Mouse (Mus musculus): ENCODE results near the gene Ccdc148. TPM values are rescaled to one million over a fixed set of nuclear protein-coding genes. Genes with fewer than 3 reads are reported as not detected.

Gene Ccdc148
- polyA plus RNA-seq, 1 experiment from 2014 or later, result 0.75 TPM

DNA sequence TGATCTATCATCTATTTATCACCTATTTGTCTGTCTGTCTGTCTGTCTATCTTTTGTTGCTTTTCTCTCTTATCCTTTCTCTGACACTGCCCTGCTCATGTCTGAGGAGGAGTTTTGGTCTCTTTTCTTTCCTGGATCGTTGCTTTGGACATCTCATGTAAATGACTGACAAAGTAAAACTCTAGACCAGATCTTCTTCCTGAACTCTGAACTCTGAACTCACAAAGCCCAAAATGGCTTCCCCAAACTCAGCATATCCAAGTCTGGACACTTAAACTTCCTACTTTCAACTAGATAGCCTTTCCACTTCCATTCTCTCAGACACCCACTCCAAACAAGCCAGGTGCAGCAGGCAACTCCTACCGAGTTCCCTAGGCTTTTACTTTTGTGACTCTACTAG lies 163.3 kb downstream of the Ccdc148 start:
- 53% methylated on average over 2 of the region's 2 CpGs for WGBS (ENCODE audit: insufficient replicate concordance)
- no peaks in the 10 kb centered on the region for H3K9me3 ChIP-seq (ENCODE audit: low read length)
- no peak overlapping the region for H3K9ac ChIP-seq (replicated peaks)
- no peaks in the 10 kb centered on the region for H3K36me3 ChIP-seq (replicated peaks; ENCODE audit: insufficient read depth, low read length)
- ATAC-seq (no peak), DNase-seq (no peak)
- no peak overlapping the region for H3K27ac ChIP-seq (ENCODE audit: low read depth)
- H3K4me2 ChIP-seq (ENCODE audit: low read depth, low read length), result no peak overlapping the region
- H3K4me1 ChIP-seq (ENCODE audit: insufficient read depth), result no peaks in the 10 kb centered on the region
- H3K27me3 ChIP-seq (ENCODE audit: insufficient read depth, low read length), result no peaks in the 10 kb centered on the region
- no peak overlapping the region for H3K4me3 ChIP-seq (ENCODE audit: low read depth, low read length)
- TF ChIP-seq CTCF (IDR thresholded peaks at IDR 0.05; ENCODE audit: low read depth) (no peak), EP300 (IDR thresholded peaks at IDR 0.05; ENCODE audit: low read depth) (no peak)

DNA sequence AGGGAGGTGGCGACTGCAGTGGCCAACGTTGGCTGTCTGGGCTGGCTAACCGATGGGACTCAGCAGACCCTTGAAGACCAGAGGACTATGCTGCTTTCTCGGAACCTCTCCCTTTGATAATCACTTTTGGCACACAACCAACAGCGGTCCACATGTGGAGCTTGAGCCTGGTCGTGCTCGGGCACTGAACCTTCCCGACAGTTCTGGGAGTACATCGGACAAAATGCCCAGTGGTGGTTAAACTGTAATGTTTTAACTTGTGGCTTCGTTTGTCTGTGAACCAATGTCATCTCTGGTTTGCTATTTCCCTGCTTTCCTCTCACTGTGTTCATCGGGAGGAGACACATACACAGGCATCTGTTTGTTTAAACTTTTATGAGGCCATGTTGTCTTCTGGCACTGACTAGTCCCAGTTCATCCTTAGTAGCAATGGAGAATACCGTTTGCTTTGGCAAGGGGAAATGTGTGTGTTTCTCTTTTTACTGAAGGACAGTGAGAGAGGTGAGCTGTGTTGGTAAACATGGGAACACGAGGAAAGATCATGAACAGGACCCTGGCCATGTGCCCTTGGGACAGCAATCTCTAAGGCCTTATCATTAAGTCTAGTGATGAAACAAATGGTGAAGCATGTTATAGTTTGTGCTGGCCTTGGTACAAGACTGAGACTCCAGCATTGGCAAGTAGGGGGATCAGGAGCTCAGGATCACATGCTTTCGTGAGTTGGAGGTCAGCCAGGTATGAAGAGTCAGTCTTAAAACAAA lies 167.9 kb downstream of the Ccdc148 start:
- Histone ChIP-seq H3K4me1 (ENCODE audit: insufficient read depth) (no peaks in the 10 kb centered on the region), H3K9me3 (ENCODE audit: low read length) (no peaks in the 10 kb centered on the region), H3K4me3 (ENCODE audit: low read depth, low read length) (no peak overlapping the region), H3K4me2 (ENCODE audit: low read depth, low read length) (peak overlapping the region; percentile 42; the same call in 1 of the 2 replicates), H3K36me3 (replicated peaks; ENCODE audit: insufficient read depth, low read length) (no peaks in the 10 kb centered on the region), H3K27me3 (ENCODE audit: insufficient read depth, low read length) (no peaks in the 10 kb centered on the region), H3K9ac (replicated peaks) (no peak overlapping the region), H3K27ac (ENCODE audit: low read depth) (peak overlapping the region; percentile 67)
- peak; percentile 41 for DNase-seq
- peak; percentile 94 for ATAC-seq
- 54% methylated on average over 14 of the region's 14 CpGs for WGBS (ENCODE audit: insufficient replicate concordance)
- no peak; the same call in 1 of the 2 replicates for TF ChIP-seq EP300 (IDR thresholded peaks at IDR 0.05; ENCODE audit: low read depth)
- no peak for TF ChIP-seq CTCF (IDR thresholded peaks at IDR 0.05; ENCODE audit: low read depth)

DNA sequence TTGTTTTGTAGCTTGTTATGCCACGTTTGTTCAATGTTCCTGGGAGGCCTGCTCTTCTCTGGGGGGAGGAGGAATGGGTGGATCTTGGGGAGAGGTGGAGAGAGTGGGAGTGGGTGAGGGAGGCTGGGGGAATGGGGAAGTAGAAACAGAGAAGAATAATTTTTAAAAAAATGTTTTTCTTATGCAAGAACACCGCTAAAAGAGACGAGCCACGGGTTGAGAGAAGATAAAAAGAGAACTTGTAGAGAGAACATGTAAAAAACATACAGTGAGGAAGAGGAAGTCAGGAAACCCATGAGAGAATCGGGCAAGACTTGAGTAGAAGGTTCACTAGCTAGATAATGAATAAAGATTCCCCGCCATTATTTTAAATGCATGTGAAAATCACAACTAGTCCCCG lies 182.4 kb downstream of the Ccdc148 start:
- Histone ChIP-seq H3K4me3 (ENCODE audit: low read depth, low read length) (no peak overlapping the region), H3K27me3 (ENCODE audit: insufficient read depth, low read length) (no peaks in the 10 kb centered on the region), H3K36me3 (replicated peaks; ENCODE audit: insufficient read depth, low read length) (no peaks in the 10 kb centered on the region), H3K4me2 (ENCODE audit: low read depth, low read length) (no peak overlapping the region), H3K27ac (ENCODE audit: low read depth) (no peak overlapping the region), H3K4me1 (ENCODE audit: insufficient read depth) (no peaks in the 10 kb centered on the region), H3K9ac (replicated peaks) (no peak overlapping the region), H3K9me3 (ENCODE audit: low read length) (no peaks in the 10 kb centered on the region)
- TF ChIP-seq CTCF (IDR thresholded peaks at IDR 0.05; ENCODE audit: low read depth) (no peak), EP300 (IDR thresholded peaks at IDR 0.05; ENCODE audit: low read depth) (no peak)
- 51% methylated on average over 7 of the region's 7 CpGs for WGBS (ENCODE audit: insufficient replicate concordance)
- ATAC-seq, result no peak
- DNase-seq, result no peak

DNA sequence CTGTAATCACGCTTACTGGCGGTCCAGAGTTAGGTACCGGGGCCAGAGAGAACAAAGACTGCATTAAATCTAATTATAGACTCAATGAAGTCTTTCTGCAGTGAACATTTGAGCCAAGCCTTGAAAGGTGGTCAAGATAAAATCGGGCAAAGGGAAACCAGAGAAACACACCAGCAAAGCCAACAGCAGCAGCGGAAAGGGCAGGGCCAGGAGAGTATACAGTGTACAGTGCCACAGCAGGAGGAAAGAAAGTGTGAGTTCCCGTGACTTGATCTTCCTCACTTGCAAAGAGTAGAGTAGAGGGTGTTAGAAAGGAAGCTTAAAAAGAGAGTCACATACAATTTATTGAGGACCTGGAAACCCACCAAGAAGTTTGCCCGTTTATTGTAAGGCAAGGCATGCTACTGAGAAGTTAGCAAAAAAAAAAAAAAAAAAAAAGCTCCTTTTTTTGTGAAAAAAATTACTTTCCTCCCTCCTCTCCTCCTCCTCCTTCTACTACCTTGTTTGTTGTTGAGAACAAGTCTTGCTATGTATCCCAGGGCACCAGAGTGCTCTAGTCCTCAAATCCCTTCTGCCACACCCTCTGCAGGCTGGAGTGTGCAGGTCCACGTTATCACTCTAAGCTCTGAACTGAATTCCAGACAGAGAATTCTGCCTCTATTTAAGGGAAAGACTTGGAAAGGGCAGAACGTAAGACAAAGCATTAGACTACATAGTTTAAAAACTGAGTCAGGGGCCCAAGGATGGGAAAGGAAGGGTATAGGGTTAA lies 188.8 kb downstream of the Ccdc148 start:
- H3K9me3 ChIP-seq (ENCODE audit: low read length), result no peaks in the 10 kb centered on the region
- no peak for DNase-seq
- no peak overlapping the region for H3K9ac ChIP-seq (replicated peaks)
- no peak for TF ChIP-seq CTCF (IDR thresholded peaks at IDR 0.05; ENCODE audit: low read depth)
- TF ChIP-seq EP300 (IDR thresholded peaks at IDR 0.05; ENCODE audit: low read depth), result no peak
- no peak for ATAC-seq
- H3K4me2 ChIP-seq (ENCODE audit: low read depth, low read length), result no peak overlapping the region
- H3K27ac ChIP-seq (ENCODE audit: low read depth), result no peak overlapping the region
- WGBS (ENCODE audit: insufficient replicate concordance), result 70% methylated on average over 9 of the region's 9 CpGs
- no peak overlapping the region for H3K4me3 ChIP-seq (ENCODE audit: low read depth, low read length)
- no peaks in the 10 kb centered on the region for H3K27me3 ChIP-seq (ENCODE audit: insufficient read depth, low read length)
- no peaks in the 10 kb centered on the region for H3K4me1 ChIP-seq (ENCODE audit: insufficient read depth)
- H3K36me3 ChIP-seq (replicated peaks; ENCODE audit: insufficient read depth, low read length), result no peaks in the 10 kb centered on the region

DNA sequence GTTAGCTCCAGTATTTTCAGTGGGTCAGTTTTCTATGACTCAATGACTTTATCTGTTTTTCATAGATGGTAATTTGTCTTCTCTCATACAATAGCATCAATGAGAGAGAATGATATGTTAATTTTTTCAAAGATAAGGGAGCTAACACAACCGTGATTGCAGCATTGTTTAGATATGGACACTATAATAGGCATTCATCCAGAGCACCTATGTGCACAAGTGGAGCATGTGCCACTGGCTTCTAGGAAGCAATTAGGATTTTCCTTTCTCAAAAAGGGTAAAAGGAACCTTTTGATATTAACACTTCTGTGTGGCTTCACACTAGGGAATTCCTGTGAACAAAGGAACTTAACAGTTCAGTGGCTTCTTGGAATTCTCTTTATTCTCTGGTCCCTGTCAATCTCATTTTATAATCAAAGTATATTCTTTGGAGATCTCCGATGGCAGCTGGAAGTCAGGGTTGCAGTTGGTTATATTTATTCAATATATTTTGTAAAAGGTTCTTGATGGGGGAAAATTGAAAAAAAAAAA lies 203.6 kb downstream of the Ccdc148 start:
- no peak overlapping the region for H3K4me2 ChIP-seq (ENCODE audit: low read depth, low read length)
- TF ChIP-seq CTCF (IDR thresholded peaks at IDR 0.05; ENCODE audit: low read depth) (no peak), EP300 (IDR thresholded peaks at IDR 0.05; ENCODE audit: low read depth) (no peak)
- H3K27me3 ChIP-seq (ENCODE audit: insufficient read depth, low read length), result no peaks in the 10 kb centered on the region
- H3K4me3 ChIP-seq (ENCODE audit: low read depth, low read length), result no peak overlapping the region
- 78% methylated on average over 2 of the region's 2 CpGs for WGBS (ENCODE audit: insufficient replicate concordance)
- no peak overlapping the region for H3K9ac ChIP-seq (replicated peaks)
- H3K36me3 ChIP-seq (replicated peaks; ENCODE audit: insufficient read depth, low read length), result no peaks in the 10 kb centered on the region
- no peaks in the 10 kb centered on the region for H3K9me3 ChIP-seq (ENCODE audit: low read length)
- H3K27ac ChIP-seq (ENCODE audit: low read depth), result no peak overlapping the region
- ATAC-seq, result no peak
- no peak for DNase-seq
- no peaks in the 10 kb centered on the region for H3K4me1 ChIP-seq (ENCODE audit: insufficient read depth)

DNA sequence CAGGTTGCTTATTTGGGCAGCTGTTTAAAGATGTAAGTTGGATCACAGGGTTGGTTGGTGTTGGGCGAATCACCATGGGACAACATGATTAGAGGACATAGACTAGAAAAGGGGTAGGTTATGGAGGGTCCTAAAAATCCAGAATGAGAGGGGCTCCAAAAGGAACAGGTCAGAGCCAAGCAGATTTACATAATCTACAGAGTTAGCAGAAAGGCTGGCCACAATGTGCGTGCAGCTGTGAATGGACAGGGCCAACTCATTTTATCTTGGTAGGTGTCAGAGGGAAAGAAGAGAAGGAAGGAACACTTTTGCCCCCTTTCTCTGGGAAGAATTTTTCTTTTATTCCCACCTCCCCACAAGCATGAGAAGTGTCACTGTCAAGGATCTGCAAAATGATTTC lies 204.1 kb downstream of the Ccdc148 start:
- no peaks in the 10 kb centered on the region for H3K36me3 ChIP-seq (replicated peaks; ENCODE audit: insufficient read depth, low read length)
- DNase-seq, result no peak
- H3K4me2 ChIP-seq (ENCODE audit: low read depth, low read length), result no peak overlapping the region
- no peak overlapping the region for H3K27ac ChIP-seq (ENCODE audit: low read depth)
- no peaks in the 10 kb centered on the region for H3K9me3 ChIP-seq (ENCODE audit: low read length)
- H3K27me3 ChIP-seq (ENCODE audit: insufficient read depth, low read length), result no peaks in the 10 kb centered on the region
- no peak overlapping the region for H3K4me3 ChIP-seq (ENCODE audit: low read depth, low read length)
- WGBS (ENCODE audit: insufficient replicate concordance), result 76% methylated on average over 2 of the region's 2 CpGs
- H3K9ac ChIP-seq (replicated peaks), result no peak overlapping the region
- no peak for ATAC-seq
- no peak for TF ChIP-seq EP300 (IDR thresholded peaks at IDR 0.05; ENCODE audit: low read depth)
- TF ChIP-seq CTCF (IDR thresholded peaks at IDR 0.05; ENCODE audit: low read depth), result no peak
- no peaks in the 10 kb centered on the region for H3K4me1 ChIP-seq (ENCODE audit: insufficient read depth)

Measured in liver, postnatal 0 days (tissue).